Mouse (Mus musculus): ENCODE data around the gene Evi5.

Evi5 gene

DNA sequence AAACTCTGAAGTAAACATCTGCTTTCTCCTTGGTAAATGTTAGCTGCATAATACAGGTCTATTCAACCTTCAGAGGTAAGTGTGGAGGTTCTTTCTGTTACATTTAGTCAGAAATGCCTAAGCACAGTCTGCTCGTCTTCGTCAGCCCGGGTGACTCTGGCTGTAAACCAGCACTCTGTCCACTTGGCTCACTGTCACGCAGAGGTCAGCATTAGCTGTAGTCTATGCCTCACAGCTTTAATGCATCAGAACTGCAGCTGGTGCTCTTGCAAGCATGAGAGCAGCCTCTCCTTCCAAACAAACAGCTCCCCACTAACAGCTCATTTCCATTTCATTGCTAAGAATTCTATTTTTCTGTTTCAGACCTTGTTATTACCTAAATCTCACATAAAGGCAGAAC lies 67.4 kb downstream of the Evi5 start:
- no peak for DNase-seq (ENCODE audit: low spot score in 2 of 2)

GRCm38 (mm10) chr5:107802621-107803020 lies 72.3 kb downstream of the Evi5 start:
- DNase-seq (ENCODE audit: low spot score in 2 of 2): no peak

GRCm38 (mm10) chr5:107801234-107801633 lies 73.7 kb downstream of the Evi5 start:
- DNase-seq (ENCODE audit: low spot score in 2 of 2): no peak

DNA sequence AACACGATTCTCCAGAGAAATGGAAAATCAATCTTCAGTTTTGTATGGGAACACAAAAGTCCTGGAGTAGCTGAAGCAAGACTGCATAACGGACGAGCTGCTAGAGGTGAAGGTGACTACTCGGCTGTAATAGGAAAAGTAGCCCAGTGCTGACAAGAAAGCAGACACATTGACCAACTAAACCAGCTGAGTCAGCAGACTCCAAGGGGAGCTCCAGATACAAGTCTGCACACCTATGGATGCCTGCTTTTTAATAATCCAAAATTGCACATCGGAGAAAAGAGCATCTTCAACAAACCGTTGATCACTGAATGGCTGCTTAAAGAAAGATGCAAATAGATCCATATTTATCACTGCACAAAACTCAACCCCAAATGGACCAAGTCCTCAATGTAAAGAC lies 76.6 kb downstream of the Evi5 start:
- no peak for DNase-seq (ENCODE audit: low spot score in 2 of 2)

DNA sequence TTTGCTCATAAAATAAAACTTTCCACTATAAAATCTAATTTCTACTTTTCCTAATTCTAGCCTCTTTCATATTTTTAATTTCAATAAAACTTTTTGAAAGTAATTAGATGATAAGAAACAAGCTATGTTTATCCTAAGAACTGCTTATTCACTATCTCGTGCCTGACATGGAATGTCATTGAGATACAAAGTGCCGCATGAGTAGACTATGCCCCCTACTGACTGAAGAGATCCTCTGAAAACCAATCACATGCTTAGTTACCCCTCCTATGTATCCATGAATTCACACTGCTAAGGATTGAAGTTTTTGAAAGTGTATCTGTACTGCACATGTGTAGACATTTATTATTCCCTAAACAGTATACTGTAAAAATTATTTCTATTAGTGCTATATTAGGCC lies 81.0 kb downstream of the Evi5 start:
- DNase-seq (ENCODE audit: low spot score in 2 of 2): no peak

GRCm38 (mm10) chr5:107793258-107793657 lies 81.6 kb downstream of the Evi5 start:
- DNase-seq (ENCODE audit: low spot score in 2 of 2): no peak

GRCm38 (mm10) chr5:107792516-107792915 lies 82.4 kb downstream of the Evi5 start:
- no peak for DNase-seq (ENCODE audit: low spot score in 2 of 2)

DNA sequence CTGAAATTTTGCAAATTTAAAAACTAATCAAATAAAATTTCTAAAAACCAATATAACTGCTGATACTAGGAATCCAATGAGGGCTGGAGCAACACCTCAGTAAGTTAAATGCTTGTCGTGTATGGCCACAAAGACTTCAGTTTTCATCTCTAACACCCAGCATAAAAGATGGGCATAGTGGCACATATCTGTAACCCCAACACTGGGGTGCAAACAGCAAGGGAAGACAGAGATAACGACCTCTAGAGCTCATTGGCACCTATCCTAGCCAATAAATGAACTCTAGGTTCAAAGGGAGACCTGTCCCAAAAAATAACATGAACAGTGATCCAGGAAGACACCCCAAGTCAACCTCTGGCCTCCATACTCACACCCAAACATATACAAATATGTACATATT lies 82.9 kb downstream of the Evi5 start:
- DNase-seq (ENCODE audit: low spot score in 2 of 2): no peak

GRCm38 (mm10) chr5:107789492-107789891 lies 85.4 kb downstream of the Evi5 start:
- no peak for DNase-seq (ENCODE audit: low spot score in 2 of 2)

DNA sequence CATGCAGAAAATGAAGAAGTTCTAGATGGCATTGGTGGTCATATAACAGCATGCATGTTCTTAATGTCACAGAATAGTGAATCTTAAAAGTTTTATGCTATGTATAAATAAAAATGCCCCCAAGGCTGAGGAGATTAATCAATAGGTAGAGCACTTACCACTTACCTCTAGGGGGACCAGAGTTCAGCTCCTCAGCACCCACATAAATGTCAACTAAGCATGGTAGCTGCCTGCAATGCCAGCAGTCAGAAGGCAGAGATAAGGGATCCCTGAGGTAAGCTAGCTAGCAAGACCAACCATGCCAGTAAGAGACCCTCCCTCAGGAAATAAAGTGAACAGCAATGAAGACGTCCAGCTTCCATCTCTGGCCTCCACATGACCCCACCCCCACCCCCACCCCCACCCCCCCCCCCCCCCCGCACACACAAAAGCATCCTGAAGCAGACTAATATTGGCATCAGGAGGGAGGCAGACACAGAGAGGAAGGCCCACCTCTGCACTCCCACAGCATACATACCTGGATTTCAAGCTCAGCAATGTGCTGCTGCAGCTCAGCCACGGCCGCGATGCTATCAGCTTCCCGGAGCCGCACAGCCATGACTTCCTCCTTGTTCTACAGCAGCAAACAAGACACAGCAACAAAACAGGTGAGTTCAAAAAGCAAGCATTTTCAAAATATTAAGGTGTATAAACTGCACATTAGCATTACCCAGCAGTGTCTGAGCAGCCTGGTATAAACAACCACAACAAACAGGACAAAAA lies 87.0 kb downstream of the Evi5 start:
- no peak for DNase-seq (ENCODE audit: low spot score in 2 of 2)

- DNase-seq (ENCODE audit: low spot score in 2 of 2): no peak
Observed at GRCm38 (mm10) chr5:107782360-107782759, 92.5 kb downstream of the Evi5 start.

- DNase-seq (ENCODE audit: low spot score in 2 of 2): no peak
Observed at GRCm38 (mm10) chr5:107778763-107779162, 96.1 kb downstream of the Evi5 start.

DNA sequence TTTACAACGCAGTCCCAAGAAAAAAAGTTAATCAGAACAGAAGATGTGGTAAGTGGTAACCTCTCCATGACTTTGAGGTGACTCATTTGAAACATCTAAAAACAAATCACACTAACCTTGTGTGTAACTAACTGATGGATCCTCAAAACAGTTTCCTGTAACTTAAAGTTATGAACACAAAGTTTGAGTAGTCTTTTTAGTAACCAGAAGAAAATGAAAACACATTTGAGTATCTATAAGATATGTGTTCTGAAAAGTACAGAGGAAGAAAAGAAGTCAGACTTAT lies 97.4 kb downstream of the Evi5 start:
- no peak for DNase-seq (ENCODE audit: low spot score in 2 of 2)

DNA sequence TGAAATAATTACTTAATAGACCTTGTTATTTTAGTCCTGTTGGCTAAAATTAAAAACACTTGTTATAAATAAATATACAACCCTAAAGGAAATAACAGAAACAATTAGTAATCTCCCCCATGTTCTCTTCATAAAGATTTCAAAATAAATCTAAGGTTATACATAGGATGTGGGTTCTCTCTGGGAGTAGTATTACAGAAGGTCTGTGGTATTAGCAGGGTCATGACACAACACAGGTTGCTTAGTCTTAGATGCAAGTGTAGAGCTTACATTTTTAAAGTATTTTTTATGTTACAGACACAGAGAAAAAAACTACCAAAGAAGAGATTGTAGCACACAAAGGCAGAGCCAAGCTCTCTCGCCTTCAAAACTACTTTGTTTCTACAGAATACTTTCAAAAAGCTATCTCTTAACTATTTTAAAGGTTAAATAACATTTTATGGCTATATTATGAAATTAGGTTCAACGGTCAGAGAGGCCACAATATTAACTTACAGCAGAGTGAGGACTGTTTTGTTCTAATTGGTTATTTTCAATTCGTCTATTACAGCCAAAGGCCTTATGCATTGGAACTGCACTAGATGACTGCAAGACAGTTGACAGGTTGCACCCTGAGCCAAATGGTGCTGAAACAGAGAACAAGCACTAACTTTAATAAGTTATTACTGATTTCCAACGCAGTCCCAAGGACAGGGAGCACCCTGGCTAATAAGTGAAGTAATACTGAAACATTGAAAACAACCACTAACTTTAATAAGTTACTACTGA lies 97.9 kb downstream of the Evi5 start:
- no peak for DNase-seq (ENCODE audit: low spot score in 2 of 2)

DNA sequence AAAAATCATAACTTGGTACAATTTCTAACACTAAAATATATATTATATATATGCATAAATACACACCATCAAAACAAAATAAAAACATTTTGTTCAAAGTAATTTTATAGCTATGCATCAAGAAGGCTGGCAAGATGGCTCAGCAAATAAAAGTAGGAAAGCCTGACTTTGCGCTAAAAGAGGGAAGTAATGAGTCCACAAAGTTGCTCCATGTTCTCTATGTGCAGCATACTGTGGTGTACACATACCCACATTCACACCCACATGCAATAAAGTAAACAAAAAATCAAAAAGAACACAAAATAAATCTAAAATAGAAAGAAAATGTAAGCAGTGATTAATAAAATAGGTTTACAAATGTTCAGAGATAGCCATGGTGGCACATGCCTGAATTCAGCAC lies 99.0 kb downstream of the Evi5 start:
- no peak for DNase-seq (ENCODE audit: low spot score in 2 of 2)

- no peak for DNase-seq (ENCODE audit: low spot score in 2 of 2)
Observed at GRCm38 (mm10) chr5:107772049-107772448, 102.9 kb downstream of the Evi5 start.

DNA sequence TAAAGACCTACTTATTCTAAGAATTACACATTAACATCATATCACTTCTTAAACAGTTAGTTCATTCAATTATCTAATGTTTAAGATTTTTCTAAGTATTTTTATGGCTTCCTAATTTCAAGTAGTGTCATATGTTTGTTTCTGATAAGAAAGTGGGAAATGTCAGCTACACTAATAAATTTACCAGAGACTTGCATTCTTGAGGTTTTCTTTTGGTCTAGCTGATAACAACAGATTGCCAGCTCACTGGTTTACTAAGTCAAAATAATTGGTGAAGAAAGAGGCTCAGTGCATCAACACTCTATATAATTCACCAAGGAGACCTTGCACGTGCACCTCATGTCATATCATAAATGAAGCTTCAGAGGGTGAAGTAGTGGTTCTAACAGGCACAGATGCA lies 106.7 kb downstream of the Evi5 start:
- DNase-seq (ENCODE audit: low spot score in 2 of 2): no peak

- no peak for DNase-seq (ENCODE audit: low spot score in 2 of 2)
Observed at GRCm38 (mm10) chr5:107765946-107766345, 109.0 kb downstream of the Evi5 start.

DNA sequence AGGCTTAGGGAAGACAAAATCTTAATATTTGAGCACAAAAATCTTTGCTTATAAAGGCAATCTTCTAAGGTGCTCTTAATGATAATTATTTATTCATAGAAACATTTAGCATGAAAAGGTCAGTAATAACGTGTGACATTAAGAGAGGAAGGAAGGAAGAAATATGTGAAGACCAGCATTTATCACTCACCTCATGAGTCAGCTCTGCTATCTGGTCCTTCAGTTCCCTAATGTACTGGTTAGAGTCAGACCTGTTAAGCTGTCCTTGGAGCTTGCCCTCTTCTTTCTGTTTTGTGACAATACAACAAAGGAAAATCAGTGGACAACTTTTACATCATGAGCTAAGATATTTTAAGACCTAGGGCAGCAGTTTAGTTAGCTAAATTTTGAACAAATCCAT lies 110.4 kb downstream of the Evi5 start:
- DNase-seq (ENCODE audit: low spot score in 2 of 2): no peak

GRCm38 (mm10) chr5:107763674-107764073 lies 111.2 kb downstream of the Evi5 start:
- DNase-seq (ENCODE audit: low spot score in 2 of 2): no peak

- DNase-seq (ENCODE audit: low spot score in 2 of 2): no peak
Observed at GRCm38 (mm10) chr5:107759121-107759520, 115.8 kb downstream of the Evi5 start.

GRCm38 (mm10) chr5:107756072-107756471 lies 118.8 kb downstream of the Evi5 start:
- DNase-seq (ENCODE audit: low spot score in 2 of 2): no peak

DNA sequence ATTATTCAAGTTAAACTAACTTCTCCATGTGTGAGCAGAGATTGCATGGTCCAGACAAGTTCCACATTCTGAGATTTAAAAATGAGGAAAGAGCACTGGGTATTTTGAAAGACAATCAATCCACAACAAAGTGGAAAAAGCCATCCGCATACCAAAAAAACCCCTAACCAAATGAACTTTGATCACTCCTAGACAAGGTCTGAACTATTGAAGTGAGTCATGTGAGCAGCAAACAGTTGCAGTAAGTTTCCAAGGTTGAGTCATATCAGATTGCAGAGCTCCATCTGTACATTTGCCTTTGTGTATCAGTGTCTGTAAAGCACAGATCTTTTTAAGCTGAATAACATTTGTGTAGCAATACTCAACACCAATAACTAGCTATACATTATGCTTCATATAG lies 120.2 kb downstream of the Evi5 start:
- no peak for DNase-seq (ENCODE audit: low spot score in 2 of 2)

DNA sequence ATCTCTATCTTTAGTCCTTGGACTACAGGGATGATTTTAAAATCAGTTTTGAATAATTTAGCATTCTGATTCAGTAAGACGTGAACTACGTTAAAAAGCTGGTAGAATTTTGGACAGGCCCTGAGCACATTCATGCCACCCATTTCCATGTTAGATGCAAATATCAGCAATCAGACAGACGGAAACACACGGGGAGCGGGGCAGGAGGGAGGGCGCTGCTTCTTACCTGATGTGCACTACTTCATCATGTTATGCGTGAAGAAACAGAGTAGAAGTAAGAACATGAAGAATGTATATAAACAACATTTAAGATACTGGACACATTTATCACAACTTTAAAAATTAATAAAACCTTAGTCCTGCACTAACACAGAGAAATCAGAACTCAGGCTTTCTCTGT lies 121.3 kb downstream of the Evi5 start:
- peak; percentile 33 to 35 for DNase-seq (ENCODE audit: low spot score in 2 of 2)
